Mouse (Mus musculus) kidney, postnatal 0 days (tissue): Measurements from ENCODE around the gene Ubn1. TPM values are rescaled to one million over a fixed set of nuclear protein-coding genes. Genes with fewer than 3 reads are reported as not detected.

Source experiments
- ATAC-seq: fragments of 200-750 bp; cut with Nextera tagmentation; replicated peaks from 2 replicates; pipeline ENCODE4 v1.8.0; 2017; ENCODE audit warnings: low read depth, moderate number of reproducible peaks, moderate TSS enrichment, moderate library complexity; ENCODE audit not compliant: low FRiP score
- DNase-seq: peaks from one replicate; pipeline ENCODE4 v3.0.0-alpha.2; 2016; ENCODE audit warnings: low spot score
- H3K27ac ChIP-seq: fragments of 300-500 bp; sonication (generic); 2 replicates; pipeline ENCODE4 v1.5.1; 2014; ENCODE audit warnings: mild to moderate bottlenecking
- H3K27me3 ChIP-seq: fragments of 300-500 bp; sonication (generic); 2 replicates; pipeline ENCODE4 v1.6.1; 2014; ENCODE audit warnings: low read length, mixed read lengths; ENCODE audit not compliant: insufficient read depth
- H3K36me3 ChIP-seq: fragments of 300-500 bp; sonication (generic); 2 replicates; pipeline ENCODE4 v1.6.1; 2014; ENCODE audit warnings: low read length, mixed read lengths; ENCODE audit not compliant: insufficient read depth
- H3K4me1 ChIP-seq: fragments of 300-500 bp; sonication (generic); replicated peaks from 2 replicates; pipeline ENCODE4 v1.6.1; 2014; ENCODE audit warnings: antibody characterized with exemption, low read length, mixed read lengths; ENCODE audit not compliant: insufficient read depth
- H3K4me2 ChIP-seq: fragments of 300-500 bp; sonication (generic); 2 replicates; pipeline ENCODE4 v1.6.1; 2014; ENCODE audit warnings: mild to moderate bottlenecking, low read length, moderate library complexity, mixed read lengths
- H3K4me3 ChIP-seq: fragments of 300-500 bp; sonication (generic); replicated peaks from 2 replicates; pipeline ENCODE4 v1.5.1; 2014; ENCODE audit warnings: low read depth, low read length
- H3K9ac ChIP-seq: fragments of 300-500 bp; sonication (generic); 2 replicates; pipeline ENCODE4 v1.6.1; 2014; ENCODE audit warnings: low read depth, low read length
- H3K9me3 ChIP-seq: fragments of 300-500 bp; sonication (generic); replicated peaks from 2 replicates; pipeline ENCODE4 v1.6.1; 2016; ENCODE audit warnings: low read length, inconsistent platforms, mixed read lengths
- CTCF ChIP-seq: IDR thresholded peaks from 2 replicates; pipeline ENCODE4 v1.5.1; 2016; ENCODE audit warnings: antibody characterized with exemption, low read depth, mild to moderate bottlenecking, moderate library complexity
- WGBS: fragments of 180-500 bp; shearing (Covaris S2); extraction: QIAGEN DNeasy Blood & Tissue Kit; methylation state at CpG from one replicate; pipeline ENCODE4 v1.1.7; 2014; 5-methylcytosine and 5-hydroxymethylcytosine counted together
- polyA plus RNA-seq: library from polyadenylated mRNA; unstranded; fragments of >200 nt; fragmentation: Nextera tagmentation; extraction: Ambion mirVana; gene quantifications from 2 replicates; pipeline ENCODE4 v1.2.1, GENCODE M21; 2015

Ubn1 gene
- polyA plus RNA-seq, 1 experiment from 2014 or later: 16.8 TPM

- TF ChIP-seq CTCF: no peak
- Histone ChIP-seq H3K27me3 (no peaks in the 10 kb centered on the region), H3K4me2 (no peak overlapping the region), H3K9ac (no peak overlapping the region), H3K36me3 (peaks cover 18% of the 10 kb centered on the region), H3K4me3 (no peak overlapping the region), H3K4me1 (peaks cover 8% of the 10 kb centered on the region), H3K9me3 (no peaks in the 10 kb centered on the region), H3K27ac (no peak overlapping the region)
- DNase-seq (no peak), ATAC-seq (no peak)
- 91% methylated on average over 7 of the region's 7 CpGs for WGBS
These were observed 38.6 kb upstream of the Ubn1 start for GRCm38 (mm10) chr16:5011285-5011684.

- no peak; the same call in 1 of the 2 replicates for ATAC-seq
- Histone ChIP-seq H3K27me3 (no peaks in the 10 kb centered on the region), H3K4me1 (peaks cover 8% of the 10 kb centered on the region), H3K9ac (peak overlapping the region; percentile 68), H3K4me2 (peak overlapping the region; percentile 87), H3K27ac (peak overlapping the region; percentile 73), H3K9me3 (no peaks in the 10 kb centered on the region), H3K4me3 (peak overlapping the region; percentile 75), H3K36me3 (peaks cover 25% of the 10 kb centered on the region)
- WGBS: 40% methylated on average over 13 of the region's 13 CpGs
- TF ChIP-seq CTCF: no peak
- peak; percentile 18 for DNase-seq
These were observed 37.5 kb upstream of the Ubn1 start for GRCm38 (mm10) chr16:5012036-5013005.

GRCm38 (mm10) chr16:5013054-5013838, 36.6 kb upstream of the Ubn1 start, which contains the start of gene Rogdi:
Gene Rogdi (minus strand): TSS chr16:5013553.
- H3K4me3 ChIP-seq: peak within 1 kb of the TSS; percentile 75
- no peaks in the 10 kb centered on the region for H3K27me3 ChIP-seq
- peaks cover 8% of the 10 kb centered on the region for H3K4me1 ChIP-seq
- WGBS: under 1% methylated on average over 63 of the region's 63 CpGs
- H3K4me2 ChIP-seq: peak within 1 kb of the TSS; percentile 87
- peak; percentile 98 for ATAC-seq
- H3K27ac ChIP-seq: peak within 1 kb of the TSS; percentile 73
- H3K9ac ChIP-seq: peak within 1 kb of the TSS; percentile 68
- DNase-seq: peak; percentile 100
- peaks cover 33% of the 10 kb centered on the region for H3K36me3 ChIP-seq
- H3K9me3 ChIP-seq: no peaks in the 10 kb centered on the region
- TF ChIP-seq CTCF: peak; percentile 26; the same call in 1 of the 2 replicates

- H3K4me2 ChIP-seq: no peak overlapping the region
- no peak overlapping the region for H3K9ac ChIP-seq
- 81% methylated on average over 4 of the region's 4 CpGs for WGBS
- H3K36me3 ChIP-seq: peaks cover 46% of the 10 kb centered on the region
- no peak for TF ChIP-seq CTCF
- no peak for ATAC-seq
- peaks cover 8% of the 10 kb centered on the region for H3K4me1 ChIP-seq
- H3K4me3 ChIP-seq: no peak overlapping the region
- no peaks in the 10 kb centered on the region for H3K27me3 ChIP-seq
- H3K9me3 ChIP-seq: no peaks in the 10 kb centered on the region
- DNase-seq: no peak
- H3K27ac ChIP-seq: peak overlapping the region; percentile 31; the same call in 1 of the 2 replicates
These were observed 35.3 kb upstream of the Ubn1 start for GRCm38 (mm10) chr16:5014578-5014977.

- WGBS: 91% methylated on average over 3 of the region's 3 CpGs
- H3K27ac ChIP-seq: no peak overlapping the region
- no peak overlapping the region for H3K4me3 ChIP-seq
- no peak overlapping the region for H3K9ac ChIP-seq
- TF ChIP-seq CTCF: no peak
- H3K27me3 ChIP-seq: no peaks in the 10 kb centered on the region
- H3K9me3 ChIP-seq: no peaks in the 10 kb centered on the region
- H3K4me2 ChIP-seq: no peak overlapping the region
- no peaks in the 10 kb centered on the region for H3K4me1 ChIP-seq
- peaks cover 86% of the 10 kb centered on the region for H3K36me3 ChIP-seq
- ATAC-seq (no peak), DNase-seq (no peak)
These were observed 25.8 kb upstream of the Ubn1 start for GRCm38 (mm10) chr16:5024021-5024420.

GRCm38 (mm10) chr16:5029847-5030246, 20.0 kb upstream of the Ubn1 start:
- Histone ChIP-seq H3K4me1 (no peaks in the 10 kb centered on the region), H3K36me3 (peaks cover 87% of the 10 kb centered on the region), H3K9ac (no peak overlapping the region), H3K4me3 (no peak overlapping the region), H3K4me2 (no peak overlapping the region), H3K27ac (no peak overlapping the region), H3K27me3 (no peaks in the 10 kb centered on the region), H3K9me3 (no peaks in the 10 kb centered on the region)
- ATAC-seq (no peak), DNase-seq (no peak)
- 60% methylated on average over 2 of the region's 2 CpGs for WGBS
- TF ChIP-seq CTCF: no peak
